ENCODE assay signal across 9 mouse cellular contexts in genomic region chr17:47168105-47168504, GRCm38 (mm10).
DNase-seq lines count a peak whose midpoint lies in the region; ATAC-seq lines count a peak whose summit lies in the region.
"Had no signal": no experiment of that assay in that cellular context is flagged by ENCODE, and none has a peak within 500 bp of the region (broad histone marks: within the 10 kb centered on the region; RNA-seq: fewer than 3 reads in every experiment).

No protein-coding gene starts in this region.

- no peak overlapping the region for H3K9ac ChIP-seq in heart, embryonic 12.5 days
- H3K9ac ChIP-seq: limb, embryonic 13.5 days had no signal

- intact Hi-C loops in left cerebral cortex, postnatal 36 days (cut with DNase I): no loop called here

- H3K9me3 ChIP-seq in heart, embryonic 12.5 days (replicated peaks): no peaks in the 10 kb centered on the region
- H3K9me3 ChIP-seq: limb, embryonic 13.5 days had no signal

- ATAC-seq in heart, embryonic 12.5 days (ENCODE audit: insufficient number of reproducible peaks, low FRiP score): peak; percentile 73
- ATAC-seq in megakaryocyte-erythroid progenitor cell, adult 5-6 weeks (replicated peaks; ENCODE audit: low FRiP score, low TSS enrichment, poor library complexity, severe bottlenecking): no peak
- ATAC-seq in cerebellum, adult (ENCODE audit: insufficient number of reproducible peaks, low FRiP score, low TSS enrichment): no peak

- DNase-seq in embryo, embryonic 10 days (ENCODE audit: low spot score): peak; percentile 44
- DNase-seq in embryo, embryonic 10.5 days (ENCODE audit: low spot score): no peak
- DNase-seq in MEL-GATA-1-ER (ENCODE audit: extremely low read depth, low read depth): peak; percentile 47
- DNase-seq in kidney, postnatal 14 days: peak; percentile 76
- no peak for DNase-seq in left cerebral cortex, postnatal 36 days (ENCODE audit: low spot score in 2 of 2)

- H3K27ac ChIP-seq in heart, embryonic 12.5 days (ENCODE audit: poor library complexity, severe bottlenecking): peak overlapping the region; percentile 9
- H3K27ac ChIP-seq: limb, embryonic 13.5 days had no signal

- H3K4me2 ChIP-seq in heart, embryonic 12.5 days: peak overlapping the region; percentile 24
- H3K4me2 ChIP-seq: limb, embryonic 13.5 days had no signal

- H3K36me3 ChIP-seq in heart, embryonic 12.5 days: no peaks in the 10 kb centered on the region

- no peak overlapping the region for H3K4me3 ChIP-seq in heart, embryonic 12.5 days
- H3K4me3 ChIP-seq: limb, embryonic 13.5 days had no signal

- 32% methylated on average over 8 of the region's 8 CpGs for WGBS in heart, embryonic 12.5 days

- no peaks in the 10 kb centered on the region for H3K27me3 ChIP-seq in heart, embryonic 12.5 days (replicated peaks)
- H3K27me3 ChIP-seq: limb, embryonic 13.5 days had no signal

- peaks cover 56% of the 10 kb centered on the region for H3K4me1 ChIP-seq in heart, embryonic 12.5 days (replicated peaks)

Comparison
In these comparisons a context has a peak if more than half of its experiments do, and no peak if none do; other contexts are left out.
1. DNase-seq: peak in embryo, embryonic 10 days (single experiment), MEL-GATA-1-ER (single experiment) and kidney, postnatal 14 days (single experiment); none in embryo, embryonic 10.5 days (single experiment) and left cerebral cortex, postnatal 36 days (0 of 2).